Mouse (Mus musculus) kidney, embryonic 16.5 days (tissue): Measurements from ENCODE around the gene Col5a3. TPM values are rescaled to one million over a fixed set of nuclear protein-coding genes. Genes with fewer than 3 reads are reported as not detected.

Experiments
- ATAC-seq: fragments of 200-750 bp; cut with Nextera tagmentation; 2 replicates; pipeline ENCODE4 v1.8.0; 2017; ENCODE audit warnings: moderate TSS enrichment; ENCODE audit not compliant: low FRiP score, low TSS enrichment
- H3K27ac ChIP-seq: fragments of 300-500 bp; sonication (generic); 2 replicates; pipeline ENCODE4 v1.5.1; 2014; ENCODE audit warnings: low read length
- H3K27me3 ChIP-seq: fragments of 300-500 bp; sonication (generic); 2 replicates; pipeline ENCODE4 v1.6.1; 2014; ENCODE audit warnings: low read length, control low read depth, mixed read lengths; ENCODE audit not compliant: insufficient read depth
- H3K36me3 ChIP-seq: fragments of 300-500 bp; sonication (generic); 2 replicates; pipeline ENCODE4 v1.6.1; 2014; ENCODE audit warnings: low read length, control low read depth, mixed read lengths; ENCODE audit not compliant: insufficient read depth
- H3K4me1 ChIP-seq: fragments of 300-500 bp; sonication (generic); 2 replicates; pipeline ENCODE4 v1.6.1; 2014; ENCODE audit warnings: low read length, control low read depth, mixed read lengths; ENCODE audit not compliant: insufficient read depth
- H3K4me2 ChIP-seq: fragments of 300-500 bp; sonication (generic); replicated peaks from 2 replicates; pipeline ENCODE4 v1.6.1; 2014; ENCODE audit warnings: low read depth, low read length
- H3K4me3 ChIP-seq: fragments of 300-500 bp; sonication (generic); 2 replicates; pipeline ENCODE4 v1.5.1; 2014; ENCODE audit warnings: mild to moderate bottlenecking, low read length
- H3K9ac ChIP-seq: fragments of 300-500 bp; sonication (generic); replicated peaks from 2 replicates; pipeline ENCODE4 v1.6.1; 2014; ENCODE audit warnings: low read length
- H3K9me3 ChIP-seq: fragments of 300-500 bp; sonication (generic); 2 replicates; pipeline ENCODE4 v1.6.1; 2016; ENCODE audit warnings: low read length, control low read depth
- WGBS: fragments of 180-500 bp; shearing (Covaris S2); extraction: QIAGEN DNeasy Blood & Tissue Kit; methylation state at CpG from one replicate; pipeline ENCODE4 v1.1.7; 2014; 5-methylcytosine and 5-hydroxymethylcytosine counted together
- polyA plus RNA-seq: library from polyadenylated mRNA; unstranded; fragments of >200 nt; fragmentation: Nextera tagmentation; extraction: Ambion mirVana; gene quantifications from 2 replicates; pipeline ENCODE4 v1.2.1, GENCODE M21; 2015

Gene Col5a3
- polyA plus RNA-seq, 1 experiment from 2014 or later = 2.5 TPM

GRCm38 (mm10) chr9:20743946-20744738 is 70.7 kb downstream of the Col5a3 start:
- no peaks in the 10 kb centered on the region for H3K36me3 ChIP-seq
- no peak overlapping the region for H3K4me3 ChIP-seq
- no peak overlapping the region for H3K27ac ChIP-seq
- peaks cover 48% of the 10 kb centered on the region for H3K27me3 ChIP-seq
- ATAC-seq = no peak
- peaks cover 17% of the 10 kb centered on the region for H3K4me1 ChIP-seq
- H3K9me3 ChIP-seq = no peaks in the 10 kb centered on the region
- H3K4me2 ChIP-seq = no peak overlapping the region
- WGBS = 11% methylated on average over 22 of the region's 22 CpGs
- no peak overlapping the region for H3K9ac ChIP-seq

- WGBS = 3% methylated on average over 12 of the region's 12 CpGs
- peaks cover 32% of the 10 kb centered on the region for H3K27me3 ChIP-seq
- H3K4me2 ChIP-seq = peak overlapping the region; percentile 44
- no peaks in the 10 kb centered on the region for H3K9me3 ChIP-seq
- H3K27ac ChIP-seq = no peak overlapping the region
- peaks cover 5% of the 10 kb centered on the region for H3K4me1 ChIP-seq
- ATAC-seq = peak; percentile 64
- no peak overlapping the region for H3K9ac ChIP-seq
- H3K36me3 ChIP-seq = no peaks in the 10 kb centered on the region
- H3K4me3 ChIP-seq = no peak overlapping the region
These were observed 74.5 kb downstream of the Col5a3 start for GRCm38 (mm10) chr9:20740407-20740806.

DNA sequence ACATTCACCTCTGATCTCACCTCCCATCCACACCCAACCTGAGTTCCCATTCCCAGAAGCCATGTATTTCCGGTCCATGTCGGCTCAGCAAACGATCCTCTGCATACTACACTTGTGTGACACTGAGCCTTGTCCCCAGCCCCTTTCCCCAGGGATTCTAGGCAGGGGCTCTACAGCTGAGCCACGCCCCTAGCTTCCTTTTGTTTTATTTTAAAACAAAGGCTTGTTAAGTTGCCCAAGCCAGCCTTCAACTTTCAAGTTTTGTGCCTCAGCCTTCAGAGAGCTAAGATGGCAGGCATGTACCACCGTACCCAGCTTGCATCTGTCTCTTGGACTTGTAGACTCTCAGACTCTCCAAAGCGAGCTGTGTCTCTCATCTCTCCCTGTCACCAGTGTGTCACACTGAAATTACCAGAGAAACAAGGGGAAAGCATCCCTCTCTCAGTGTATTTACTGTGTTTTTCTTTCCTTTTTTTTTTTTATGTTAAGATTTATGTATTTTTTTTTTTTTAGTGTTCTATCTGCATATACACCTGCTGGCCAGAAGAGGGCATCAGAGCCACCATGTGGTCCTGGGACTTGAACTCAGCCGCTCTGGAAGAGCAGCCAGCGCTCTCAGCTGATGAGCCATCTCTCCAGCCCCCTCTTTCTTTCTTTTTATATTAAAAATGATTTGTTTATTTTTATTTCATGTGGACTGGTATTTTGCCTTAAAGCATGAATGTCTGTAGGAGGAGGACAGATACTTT is 76.4 kb downstream of the Col5a3 start:
- ATAC-seq = no peak
- Histone ChIP-seq H3K4me2 (no peak overlapping the region), H3K4me1 (peaks cover 3% of the 10 kb centered on the region; the same call in 1 of the 2 replicates), H3K9ac (no peak overlapping the region), H3K27ac (no peak overlapping the region), H3K27me3 (peaks cover 13% of the 10 kb centered on the region; the same call in 1 of the 2 replicates), H3K36me3 (no peaks in the 10 kb centered on the region), H3K4me3 (no peak overlapping the region), H3K9me3 (no peaks in the 10 kb centered on the region)
- WGBS = 44% methylated on average over 8 of the region's 8 CpGs

DNA sequence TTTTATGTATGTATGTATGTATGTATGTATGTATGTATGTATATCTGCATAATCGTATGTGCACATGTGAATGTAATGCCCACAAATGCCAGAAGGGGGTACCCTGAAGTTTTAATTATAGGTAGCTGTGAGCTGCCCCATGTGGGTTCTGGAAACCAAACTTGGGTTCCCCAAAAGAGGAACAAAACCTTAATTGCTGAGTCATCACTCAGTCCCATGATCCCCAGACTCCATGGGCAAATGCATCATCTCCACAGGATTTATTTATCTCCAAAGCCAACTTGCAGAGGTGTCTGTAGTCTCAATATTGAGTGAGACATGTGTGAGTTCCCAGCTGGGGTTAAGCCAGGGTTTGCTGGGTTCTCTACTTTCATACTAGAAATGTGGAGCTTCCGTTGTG is 77.6 kb downstream of the Col5a3 start:
- 99% methylated on average over 2 of the region's 2 CpGs for WGBS
- Histone ChIP-seq H3K4me1 (peaks cover 3% of the 10 kb centered on the region; the same call in 1 of the 2 replicates), H3K27me3 (peaks cover 6% of the 10 kb centered on the region; the same call in 1 of the 2 replicates), H3K4me3 (no peak overlapping the region), H3K4me2 (no peak overlapping the region), H3K36me3 (no peaks in the 10 kb centered on the region), H3K9ac (no peak overlapping the region), H3K9me3 (no peaks in the 10 kb centered on the region), H3K27ac (no peak overlapping the region)
- ATAC-seq = no peak

- H3K4me2 ChIP-seq = no peak overlapping the region
- WGBS = 68% methylated on average over 3 of the region's 3 CpGs
- no peaks in the 10 kb centered on the region for H3K4me1 ChIP-seq
- no peak overlapping the region for H3K27ac ChIP-seq
- no peaks in the 10 kb centered on the region for H3K9me3 ChIP-seq
- H3K27me3 ChIP-seq = peaks cover 4% of the 10 kb centered on the region; the same call in 1 of the 2 replicates
- no peak overlapping the region for H3K4me3 ChIP-seq
- ATAC-seq = no peak
- no peaks in the 10 kb centered on the region for H3K36me3 ChIP-seq
- no peak overlapping the region for H3K9ac ChIP-seq
These were observed 80.2 kb downstream of the Col5a3 start for GRCm38 (mm10) chr9:20734692-20735091.

- H3K4me3 ChIP-seq = no peak overlapping the region
- no peaks in the 10 kb centered on the region for H3K36me3 ChIP-seq
- no peak overlapping the region for H3K9ac ChIP-seq
- no peaks in the 10 kb centered on the region for H3K9me3 ChIP-seq
- 57% methylated on average over 4 of the region's 4 CpGs for WGBS
- ATAC-seq = no peak
- no peak overlapping the region for H3K27ac ChIP-seq
- H3K27me3 ChIP-seq = peaks cover 23% of the 10 kb centered on the region
- no peak overlapping the region for H3K4me2 ChIP-seq
- peaks cover 11% of the 10 kb centered on the region for H3K4me1 ChIP-seq
These were observed 83.1 kb downstream of the Col5a3 start for GRCm38 (mm10) chr9:20731797-20732196.

DNA sequence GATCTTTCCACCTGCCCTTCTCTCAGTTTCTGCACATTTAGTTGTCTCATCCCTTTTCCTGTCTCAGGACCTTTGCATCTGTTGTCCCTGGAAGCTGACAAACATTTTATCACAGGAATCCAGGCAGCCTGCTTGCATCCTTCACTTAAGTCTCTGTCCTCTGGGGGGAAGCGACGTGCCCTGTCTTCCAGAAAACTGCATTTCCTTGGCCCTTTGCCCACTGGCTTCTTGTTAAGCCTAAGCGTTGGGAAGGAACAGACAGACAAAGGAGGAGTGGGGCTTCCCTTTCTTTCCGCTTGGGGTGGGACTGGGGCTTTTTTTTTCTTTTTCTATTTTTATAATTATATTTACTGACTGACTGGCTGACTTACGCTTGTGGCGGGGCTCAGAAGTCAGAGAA is 85.4 kb downstream of the Col5a3 start:
- Histone ChIP-seq H3K4me1 (peaks cover 19% of the 10 kb centered on the region), H3K27me3 (peaks cover 47% of the 10 kb centered on the region), H3K36me3 (no peaks in the 10 kb centered on the region), H3K9ac (no peak overlapping the region), H3K4me3 (no peak overlapping the region), H3K4me2 (no peak overlapping the region), H3K27ac (no peak overlapping the region), H3K9me3 (no peaks in the 10 kb centered on the region)
- 39% methylated on average over 6 of the region's 6 CpGs for WGBS
- ATAC-seq = no peak

GRCm38 (mm10) chr9:20727601-20728113 is 87.2 kb downstream of the Col5a3 start:
- WGBS = 1% methylated on average over 36 of the region's 46 CpGs
- peak; percentile 83 for ATAC-seq
- no peaks in the 10 kb centered on the region for H3K36me3 ChIP-seq
- H3K4me2 ChIP-seq = peak overlapping the region; percentile 97
- no peaks in the 10 kb centered on the region for H3K9me3 ChIP-seq
- H3K27me3 ChIP-seq = peaks cover 47% of the 10 kb centered on the region
- peak overlapping the region; percentile 63 for H3K9ac ChIP-seq
- H3K4me1 ChIP-seq = peaks cover 19% of the 10 kb centered on the region
- H3K4me3 ChIP-seq = peak overlapping the region; percentile 54
- H3K27ac ChIP-seq = no peak overlapping the region

DNA sequence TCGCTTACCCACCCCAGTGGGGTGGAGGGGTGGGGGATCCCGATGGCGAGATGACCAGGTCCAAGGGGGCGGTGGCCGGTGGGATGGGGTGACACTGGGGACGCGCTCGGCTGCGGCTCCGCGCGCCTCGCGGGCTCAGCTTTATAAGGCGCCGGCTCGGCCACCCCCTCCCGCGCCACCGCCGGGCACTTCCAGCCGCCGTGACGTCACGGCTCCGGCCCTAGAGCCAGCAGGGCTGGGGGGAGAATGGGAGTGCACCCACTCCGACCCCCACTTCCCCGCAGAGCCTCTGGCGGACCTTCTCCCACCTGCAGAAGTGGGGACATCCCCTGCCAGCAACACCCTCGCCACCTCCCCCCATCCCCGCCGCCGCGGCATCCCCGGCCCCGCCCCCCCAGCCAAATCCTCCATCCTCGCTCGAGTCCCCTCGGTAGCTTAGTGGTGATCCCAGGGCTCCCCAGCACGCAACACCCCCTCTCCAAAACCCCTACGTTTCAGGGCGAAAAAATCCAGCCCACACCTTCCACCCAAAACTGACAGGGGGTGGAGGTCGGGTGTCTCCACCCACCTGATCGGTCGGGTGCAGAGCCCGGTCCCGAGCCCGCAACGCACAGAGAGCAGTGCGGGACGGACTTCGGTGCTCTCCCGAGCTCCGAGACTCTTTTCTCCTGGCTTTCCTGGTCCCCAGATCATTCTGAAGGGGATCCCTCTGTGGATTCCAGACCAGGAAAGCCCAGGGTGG is 87.8 kb downstream of the Col5a3 start:
- H3K27me3 ChIP-seq = peaks cover 47% of the 10 kb centered on the region
- peak; percentile 31 for ATAC-seq
- H3K36me3 ChIP-seq = no peaks in the 10 kb centered on the region
- no peaks in the 10 kb centered on the region for H3K9me3 ChIP-seq
- WGBS = under 1% methylated on average over 47 of the region's 54 CpGs
- H3K4me1 ChIP-seq = peaks cover 19% of the 10 kb centered on the region
- peak overlapping the region; percentile 63 for H3K9ac ChIP-seq
- peak overlapping the region; percentile 54 for H3K4me3 ChIP-seq
- H3K27ac ChIP-seq = no peak overlapping the region
- peak overlapping the region; percentile 97 for H3K4me2 ChIP-seq
